ENCODE assay signal across 8 mouse cellular contexts in the genomic region with DNA sequence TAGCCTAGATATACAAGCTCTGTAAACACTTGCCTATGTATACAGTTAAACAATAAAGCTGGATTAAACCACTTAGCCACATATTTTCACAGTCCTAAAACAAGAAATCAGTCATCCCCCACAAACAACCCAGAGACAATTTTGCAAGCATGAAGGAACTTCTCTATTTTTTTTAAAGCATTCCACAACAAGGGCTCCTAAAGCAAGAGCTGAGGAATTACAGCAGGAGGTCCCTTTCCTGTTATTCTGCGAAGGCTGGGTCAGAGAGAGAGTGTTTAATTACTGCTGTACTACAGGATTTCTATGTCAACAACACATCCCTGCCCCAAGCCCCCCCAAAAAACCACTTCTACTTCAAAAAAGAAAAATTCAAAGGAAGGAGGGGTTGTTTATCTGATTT. TPM values are rescaled to one million over a fixed set of nuclear protein-coding genes. Genes with fewer than 3 reads are reported as not detected.
DNase-seq lines count a peak whose midpoint lies in the region; ATAC-seq and TF ChIP-seq lines count a peak whose summit lies in the region.

No protein-coding gene starts in this region.

- peaks cover 10% of the 10 kb centered on the region; the same call in 1 of the 2 replicates for H3K36me3 ChIP-seq in heart, embryonic 12.5 days
- H3K36me3 ChIP-seq in hindbrain, embryonic 13.5 days = peaks cover 4% of the 10 kb centered on the region
- H3K36me3 ChIP-seq in midbrain, embryonic 12.5 days = no peaks in the 10 kb centered on the region

- peak overlapping the region; percentile 64; the same call in 1 of the 2 replicates for H3K9ac ChIP-seq in heart, embryonic 12.5 days
- peak overlapping the region; percentile 98 for H3K9ac ChIP-seq in hindbrain, embryonic 13.5 days
- H3K9ac ChIP-seq in midbrain, embryonic 12.5 days (replicated peaks) = peak overlapping the region; percentile 96

- no peak for DNase-seq in heart, postnatal 36 days
- DNase-seq in retina, embryonic 14.5 days (ENCODE audit: low spot score) = no peak
- DNase-seq in cerebellum, adult 18-20 months = no peak
- DNase-seq in adrenal gland, postnatal 10 days = no peak

- H3K4me2 ChIP-seq in heart, embryonic 12.5 days = peak overlapping the region; percentile 92
- peak overlapping the region; percentile 87 for H3K4me2 ChIP-seq in hindbrain, embryonic 13.5 days
- H3K4me2 ChIP-seq in midbrain, embryonic 12.5 days (replicated peaks) = peak overlapping the region; percentile 77

- no peak for TF ChIP-seq CTCF in bone marrow, adult 2 months (IDR thresholded peaks at IDR 0.05; ENCODE audit: control insufficient read depth, insufficient read depth, low read length)

- peaks cover 21% of the 10 kb centered on the region for H3K4me1 ChIP-seq in heart, embryonic 12.5 days (replicated peaks)
- no peaks in the 10 kb centered on the region; the same call in 1 of the 2 replicates for H3K4me1 ChIP-seq in bone marrow, adult 2 months (ENCODE audit: control insufficient read depth, insufficient read depth, low read length)
- peaks cover 35% of the 10 kb centered on the region for H3K4me1 ChIP-seq in hindbrain, embryonic 13.5 days (replicated peaks)
- H3K4me1 ChIP-seq in midbrain, embryonic 12.5 days = peaks cover 34% of the 10 kb centered on the region

- H3K4me3 ChIP-seq in heart, embryonic 12.5 days = peak overlapping the region; percentile 99
- H3K4me3 ChIP-seq in bone marrow, adult 2 months (replicated peaks; ENCODE audit: control insufficient read depth, low read depth, low read length) = peak overlapping the region; percentile 40
- H3K4me3 ChIP-seq in hindbrain, embryonic 13.5 days = peak overlapping the region; percentile 79
- H3K4me3 ChIP-seq in midbrain, embryonic 12.5 days = peak overlapping the region; percentile 93

- no peak overlapping the region for H3K27ac ChIP-seq in heart, embryonic 12.5 days (ENCODE audit: poor library complexity, severe bottlenecking)
- no peak overlapping the region for H3K27ac ChIP-seq in bone marrow, adult 2 months (ENCODE audit: control insufficient read depth, insufficient read depth, low read depth, low read length, poor library complexity)
- H3K27ac ChIP-seq in hindbrain, embryonic 13.5 days = no peak overlapping the region
- no peak overlapping the region for H3K27ac ChIP-seq in midbrain, embryonic 12.5 days (replicated peaks)

- intact Hi-C loops in heart, postnatal 36 days (cut with DNase I) = no loop called here

- no peak for ATAC-seq in heart, embryonic 12.5 days (ENCODE audit: insufficient number of reproducible peaks, low FRiP score)
- ATAC-seq in hindbrain, embryonic 13.5 days (ENCODE audit: low FRiP score) = no peak
- no peak for ATAC-seq in midbrain, embryonic 12.5 days (ENCODE audit: low FRiP score, low read depth)

- TF ChIP-seq POLR2A in bone marrow, adult 2 months (IDR thresholded peaks at IDR 0.05; ENCODE audit: borderline replicate concordance, control insufficient read depth, low read depth, low read length) = no peak

- WGBS in heart, embryonic 12.5 days = 0% methylated on average over 1 of the region's 1 CpGs
- WGBS in bone marrow, adult 2 months = 34% methylated on average over 1 of the region's 1 CpGs
- 0% methylated on average over 1 of the region's 1 CpGs for WGBS in hindbrain, embryonic 13.5 days
- WGBS in midbrain, embryonic 12.5 days = 0% methylated on average over 1 of the region's 1 CpGs

- no peaks in the 10 kb centered on the region for H3K27me3 ChIP-seq in heart, embryonic 12.5 days (replicated peaks)
- no peaks in the 10 kb centered on the region for H3K27me3 ChIP-seq in hindbrain, embryonic 13.5 days
- H3K27me3 ChIP-seq in midbrain, embryonic 12.5 days = peaks cover 7% of the 10 kb centered on the region; the same call in 1 of the 2 replicates

- H3K9me3 ChIP-seq in heart, embryonic 12.5 days (replicated peaks) = no peaks in the 10 kb centered on the region
- no peaks in the 10 kb centered on the region for H3K9me3 ChIP-seq in hindbrain, embryonic 13.5 days
- no peaks in the 10 kb centered on the region for H3K9me3 ChIP-seq in midbrain, embryonic 12.5 days

RNA-seq across cellular contexts. Expression of gene Camsap2, which starts 1.6 kb away (rescaled TPM):
- 11.9 and 13.2 TPM in 2 replicates for polyA plus RNA-seq in heart, embryonic 12.5 days (2016; fragmentation: Nextera tagmentation; extraction: Ambion mirVana)
- total RNA-seq in heart, postnatal 36 days (2021) = 10 to 100 TPM; 23.7 to 24.5 TPM
- 17.9 and 19.6 TPM in 2 replicates for polyA plus RNA-seq in bone marrow, adult 2 months (2011; ENCODE audit: insufficient read depth, insufficient read length, low replicate concordance, missing spikeins)
- polyA plus RNA-seq in hindbrain, embryonic 13.5 days (2015; fragmentation: Nextera tagmentation; extraction: Ambion mirVana) = 28.2 TPM in 2 replicates
- 34.2 and 38.8 TPM in 2 replicates for polyA plus RNA-seq in midbrain, embryonic 12.5 days (2016; fragmentation: Nextera tagmentation; extraction: Ambion mirVana)
- 10 to 100 TPM; 46.6 to 48.1 TPM for total RNA-seq in adrenal gland, postnatal 10 days (2021)

Comparison
In these comparisons a context has a peak if more than half of its experiments do, and no peak if none do; other contexts are left out.
1. H3K4me3 ChIP-seq: peak in every context shown above with its lines; median percentile 99 in heart, embryonic 12.5 days; 93 in midbrain, embryonic 12.5 days; 79 in hindbrain, embryonic 13.5 days; 40 in bone marrow, adult 2 months.